Mouse (Mus musculus) spleen, adult 2 months (tissue): ENCODE measurements around the gene Rheb. TPM values are rescaled to one million over a fixed set of nuclear protein-coding genes. Genes with fewer than 3 reads are reported as not detected.

ENCODE experiments used
- DNase-seq, 2 experiments: peaks; one replicate each; pipeline versions ENCODE4 v3.0.0 to v3.0.0-alpha.2; 2012 to 2021; ENCODE audit warnings: low spot score in 2 of 2, low read depth in 1 of 2
- H3K27ac ChIP-seq: fragments of 200-500 bp; 2 replicates; pipeline ENCODE4 v1.5.1; 2012; ENCODE audit warnings: low read length, inconsistent platforms; ENCODE audit not compliant: insufficient read depth
- H3K27me3 ChIP-seq: fragments of 200-500 bp; 2 replicates; pipeline ENCODE4 v1.6.1; 2012; ENCODE audit warnings: mild to moderate bottlenecking, moderate library complexity, low read length, inconsistent platforms; ENCODE audit not compliant: control insufficient read depth, insufficient read depth
- H3K36me3 ChIP-seq: fragments of 200-500 bp; 2 replicates; pipeline ENCODE4 v1.6.1; 2012; ENCODE audit warnings: mild to moderate bottlenecking, low read length, inconsistent platforms; ENCODE audit not compliant: control insufficient read depth, insufficient read depth
- H3K4me1 ChIP-seq: fragments of 200-500 bp; 2 replicates; pipeline ENCODE4 v1.6.1; 2011; ENCODE audit warnings: inconsistent platforms; ENCODE audit not compliant: control insufficient read depth, insufficient read depth, insufficient read length
- H3K4me3 ChIP-seq: fragments of 200-500 bp; 2 replicates; pipeline ENCODE4 v1.5.1; 2011; ENCODE audit warnings: mild to moderate bottlenecking, inconsistent platforms; ENCODE audit not compliant: insufficient read depth, insufficient read length; ENCODE audit errors: extremely low read depth
- CTCF ChIP-seq: fragments of 200-500 bp; IDR thresholded peaks from 2 replicates; pipeline ENCODE4 v1.5.1; 2011; ENCODE audit warnings: mild to moderate bottlenecking, inconsistent platforms; ENCODE audit not compliant: insufficient read depth, insufficient read length, insufficient replicate concordance; ENCODE audit errors: extremely low read depth
- POLR2A ChIP-seq: fragments of 200-500 bp; IDR thresholded peaks from 2 replicates; pipeline ENCODE4 v1.6.1; 2011; ENCODE audit warnings: low read depth, low read length, inconsistent platforms
- WGBS: fragments of 180-500 bp; shearing (Covaris S2); methylation state at CpG from one replicate; pipeline ENCODE4 v1.1.7; 2018; 5-methylcytosine and 5-hydroxymethylcytosine counted together
- polyA plus RNA-seq: library from polyadenylated mRNA; depleted of rRNA; stranded (reverse); fragments of >200 nt; gene quantifications from 2 replicates; pipeline ENCODE4 v1.2.3, GENCODE M21; 2012

Gene Rheb
- polyA plus RNA-seq, 1 experiment = 12.7 TPM

- no peaks in the 10 kb centered on the region for H3K27me3 ChIP-seq
- 91% methylated on average over 10 of the region's 10 CpGs for WGBS
- no peak for TF ChIP-seq POLR2A
- no peak for TF ChIP-seq CTCF
- no peak overlapping the region for H3K4me3 ChIP-seq
- peaks cover 3% of the 10 kb centered on the region; the same call in 1 of the 2 replicates for H3K36me3 ChIP-seq
- H3K27ac ChIP-seq = no peak overlapping the region
- no peak for DNase-seq
- H3K4me1 ChIP-seq = no peaks in the 10 kb centered on the region
Observed at GRCm38 (mm10) chr5:24798639-24799038, 43.8 kb downstream of the Rheb start.

GRCm38 (mm10) chr5:24797858-24798257 lies 44.6 kb downstream of the Rheb start:
- H3K27ac ChIP-seq = no peak overlapping the region
- WGBS = 16% methylated on average over 7 of the region's 7 CpGs
- H3K4me1 ChIP-seq = no peaks in the 10 kb centered on the region
- no peak overlapping the region for H3K4me3 ChIP-seq
- no peaks in the 10 kb centered on the region for H3K27me3 ChIP-seq
- no peaks in the 10 kb centered on the region for H3K36me3 ChIP-seq
- TF ChIP-seq CTCF = no peak
- TF ChIP-seq POLR2A = no peak
- no peak for DNase-seq

GRCm38 (mm10) chr5:24792961-24793360 lies 49.5 kb downstream of the Rheb start:
- 85% methylated on average over 7 of the region's 7 CpGs for WGBS
- Histone ChIP-seq H3K27ac (no peak overlapping the region), H3K36me3 (no peaks in the 10 kb centered on the region), H3K4me3 (no peak overlapping the region), H3K27me3 (no peaks in the 10 kb centered on the region), H3K4me1 (no peaks in the 10 kb centered on the region)
- no peak for DNase-seq
- TF ChIP-seq CTCF (no peak), POLR2A (no peak)

GRCm38 (mm10) chr5:24782957-24783356 lies 59.5 kb downstream of the Rheb start:
- H3K4me1 ChIP-seq = no peaks in the 10 kb centered on the region
- H3K27ac ChIP-seq = no peak overlapping the region
- no peak overlapping the region for H3K4me3 ChIP-seq
- H3K27me3 ChIP-seq = no peaks in the 10 kb centered on the region
- no peaks in the 10 kb centered on the region for H3K36me3 ChIP-seq
- TF ChIP-seq CTCF (no peak), POLR2A (no peak)
- 88% methylated on average over 4 of the region's 4 CpGs for WGBS
- no peak for DNase-seq

GRCm38 (mm10) chr5:24781048-24781447 lies 61.4 kb downstream of the Rheb start:
- peaks cover 2% of the 10 kb centered on the region; the same call in 1 of the 2 replicates for H3K4me1 ChIP-seq
- H3K27me3 ChIP-seq = no peaks in the 10 kb centered on the region
- no peak for DNase-seq
- no peaks in the 10 kb centered on the region for H3K36me3 ChIP-seq
- H3K27ac ChIP-seq = no peak overlapping the region
- TF ChIP-seq CTCF (no peak), POLR2A (no peak)
- WGBS = 49% methylated on average over 5 of the region's 5 CpGs
- H3K4me3 ChIP-seq = no peak overlapping the region

- Histone ChIP-seq H3K36me3 (no peaks in the 10 kb centered on the region), H3K27me3 (no peaks in the 10 kb centered on the region), H3K27ac (no peak overlapping the region), H3K4me3 (no peak overlapping the region), H3K4me1 (peaks cover 2% of the 10 kb centered on the region; the same call in 1 of the 2 replicates)
- 43% methylated on average over 15 of the region's 15 CpGs for WGBS
- DNase-seq = peak in 1 of 2 experiments; percentile 21
- no peak for TF ChIP-seq CTCF
- no peak for TF ChIP-seq POLR2A
Observed at GRCm38 (mm10) chr5:24779881-24780512, 62.4 kb downstream of the Rheb start.

- TF ChIP-seq POLR2A (no peak), CTCF (no peak)
- Histone ChIP-seq H3K27ac (no peak overlapping the region), H3K36me3 (no peaks in the 10 kb centered on the region), H3K4me3 (no peak overlapping the region), H3K27me3 (no peaks in the 10 kb centered on the region), H3K4me1 (peaks cover 2% of the 10 kb centered on the region; the same call in 1 of the 2 replicates)
- DNase-seq = no peak
Observed at GRCm38 (mm10) chr5:24779321-24779720, 63.1 kb downstream of the Rheb start.
